Mouse (Mus musculus): ENCODE measurements around the gene Mcur1.

The Mcur1 gene

DNA sequence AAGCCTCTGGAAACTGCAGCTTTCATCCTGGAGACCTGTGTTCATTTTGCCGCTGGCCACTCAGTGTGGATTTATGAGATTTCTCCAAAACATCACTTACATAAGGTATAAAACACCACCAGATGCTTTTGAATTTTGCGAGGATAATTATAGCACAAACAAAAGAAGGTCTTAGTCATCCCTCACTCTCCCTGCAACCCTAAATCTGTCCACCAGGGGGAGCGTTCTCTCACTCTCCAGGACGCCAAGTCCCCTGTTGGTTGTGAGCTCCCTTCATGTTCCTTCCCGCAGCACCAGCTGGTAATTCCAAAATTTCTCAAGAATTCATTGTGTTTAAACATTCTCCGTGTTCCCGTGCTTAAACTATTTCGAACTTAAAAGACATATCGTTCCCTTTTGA lies 5.4 kb upstream of the Mcur1 start:
- peak; percentile 63 for DNase-seq (ENCODE audit: low read depth, low spot score)

DNA sequence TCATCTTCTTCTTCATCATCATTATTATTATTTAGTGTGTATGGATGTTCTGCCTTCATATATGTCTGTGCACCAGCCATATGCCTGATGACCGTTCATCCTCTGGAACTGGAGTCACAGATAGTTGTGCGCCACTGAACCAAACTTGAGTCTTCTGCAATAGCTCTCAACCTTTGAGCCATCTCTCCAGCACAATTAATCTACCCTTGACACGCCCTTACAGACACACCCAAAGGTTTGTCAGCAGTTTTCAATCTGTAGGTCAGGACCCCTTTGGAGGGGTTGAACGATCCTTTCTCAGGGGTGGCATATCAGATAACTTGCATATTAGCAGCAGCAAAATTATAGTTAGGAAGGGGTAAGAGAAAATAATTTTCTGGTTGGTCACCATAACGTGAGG lies 4.7 kb upstream of the Mcur1 start:
- no peak for DNase-seq (ENCODE audit: low read depth, low spot score)

DNA sequence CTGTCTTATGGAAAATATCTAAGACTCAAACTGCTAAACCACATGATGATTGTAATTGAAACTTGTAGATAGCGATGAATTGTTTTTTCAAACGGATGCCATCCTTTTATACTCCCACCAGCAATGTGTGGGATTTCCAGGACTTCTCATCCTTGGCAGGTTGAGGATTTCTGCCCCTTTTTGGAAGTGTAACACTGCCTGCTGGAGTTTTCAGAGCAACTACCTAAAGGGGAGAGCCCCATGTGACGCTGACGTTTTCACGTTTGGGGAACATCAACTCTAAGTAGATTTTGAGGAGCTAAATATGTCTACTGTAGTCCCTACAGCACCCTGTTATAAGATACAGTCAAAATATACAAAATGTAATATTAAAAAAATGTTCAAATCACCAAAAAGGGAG lies 2.7 kb upstream of the Mcur1 start:
- no peak for DNase-seq (ENCODE audit: low read depth, low spot score)

DNA sequence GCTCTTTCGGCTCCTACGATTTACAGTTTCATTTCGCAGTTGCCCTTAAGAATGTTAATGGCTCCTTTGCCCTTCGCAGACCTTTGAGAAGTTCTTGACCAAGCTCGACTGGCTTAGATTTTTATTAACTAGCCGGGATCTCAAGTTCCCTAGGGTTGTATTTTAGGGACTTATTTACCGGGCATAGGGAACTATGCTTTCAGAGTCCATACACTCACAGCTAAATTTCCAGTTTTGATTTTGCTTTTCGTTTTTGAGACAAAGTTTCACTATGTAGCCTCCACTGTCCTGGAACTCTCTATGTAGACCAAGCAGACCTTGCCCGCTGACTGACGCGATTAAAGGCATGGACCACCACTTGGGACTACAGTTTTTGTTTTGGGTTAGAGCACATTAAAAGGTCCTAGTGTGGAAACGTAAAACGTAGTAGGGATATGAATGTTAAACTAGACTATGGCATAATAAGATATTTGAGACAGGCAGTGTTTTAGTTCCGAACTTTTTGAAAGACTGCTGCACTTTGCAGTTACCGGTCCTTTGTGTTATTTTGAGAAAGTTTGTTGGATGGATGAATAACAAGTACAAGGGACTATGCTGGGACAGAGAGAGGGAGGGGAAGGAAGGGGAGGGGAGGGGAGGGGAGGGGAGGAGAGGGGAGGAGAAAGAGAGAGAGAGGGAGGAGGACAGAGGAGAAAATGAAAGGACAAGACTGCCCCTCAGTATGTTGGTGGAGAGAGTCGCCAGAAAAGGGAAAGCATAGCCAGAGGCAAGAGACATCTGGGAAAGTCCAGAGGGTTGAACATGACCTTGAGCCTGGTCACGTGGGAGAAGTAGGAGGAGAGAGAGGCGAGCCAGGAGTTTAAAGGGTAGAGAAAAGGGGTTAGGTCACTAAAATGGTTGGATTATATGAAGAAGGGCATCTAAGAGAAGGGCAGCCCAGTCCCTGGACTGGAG lies 744 bp upstream of the Mcur1 start:
- peak; percentile 72 for DNase-seq (ENCODE audit: low read depth, low spot score)

DNA sequence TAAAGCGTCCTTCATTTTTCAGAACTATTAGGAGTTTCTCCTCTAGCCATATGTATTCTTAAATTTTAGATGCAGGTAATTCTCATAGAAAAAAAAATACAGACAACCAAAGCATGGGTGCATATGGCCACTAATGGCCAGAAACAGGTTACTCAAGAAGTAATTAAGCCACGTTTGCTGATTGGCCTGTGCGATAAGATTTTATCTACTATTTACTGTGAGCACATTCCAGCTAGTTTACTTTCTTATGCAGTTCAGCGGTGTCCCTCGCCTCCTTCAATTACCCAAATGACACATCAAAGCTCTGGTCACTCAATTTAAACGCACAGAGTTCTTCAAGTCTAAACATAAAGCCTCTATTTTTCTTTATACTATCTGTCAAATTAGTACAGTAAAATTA lies 1.0 kb downstream of the Mcur1 start:
- DNase-seq (ENCODE audit: low read depth, low spot score) = no peak

DNA sequence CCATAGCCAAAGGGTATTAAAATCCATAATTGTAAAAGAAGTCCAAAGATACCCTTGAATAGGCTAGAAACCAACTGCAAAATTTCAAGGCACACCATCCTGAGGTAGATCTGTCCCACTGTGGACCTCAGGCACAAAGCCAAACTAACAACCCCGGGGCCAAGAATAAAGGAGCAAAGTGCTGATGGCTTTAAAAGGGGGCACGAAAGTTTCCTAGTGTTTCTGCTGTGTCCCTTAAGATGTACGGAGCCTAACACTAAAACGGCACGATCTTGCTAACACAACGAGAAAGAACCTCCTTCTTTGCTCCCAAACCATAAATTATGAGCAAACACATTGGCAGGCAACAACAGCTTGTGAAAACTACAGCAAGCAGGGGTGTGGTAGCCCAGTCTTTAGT lies 1.6 kb downstream of the Mcur1 start:
- no peak for DNase-seq (ENCODE audit: low read depth, low spot score)

DNA sequence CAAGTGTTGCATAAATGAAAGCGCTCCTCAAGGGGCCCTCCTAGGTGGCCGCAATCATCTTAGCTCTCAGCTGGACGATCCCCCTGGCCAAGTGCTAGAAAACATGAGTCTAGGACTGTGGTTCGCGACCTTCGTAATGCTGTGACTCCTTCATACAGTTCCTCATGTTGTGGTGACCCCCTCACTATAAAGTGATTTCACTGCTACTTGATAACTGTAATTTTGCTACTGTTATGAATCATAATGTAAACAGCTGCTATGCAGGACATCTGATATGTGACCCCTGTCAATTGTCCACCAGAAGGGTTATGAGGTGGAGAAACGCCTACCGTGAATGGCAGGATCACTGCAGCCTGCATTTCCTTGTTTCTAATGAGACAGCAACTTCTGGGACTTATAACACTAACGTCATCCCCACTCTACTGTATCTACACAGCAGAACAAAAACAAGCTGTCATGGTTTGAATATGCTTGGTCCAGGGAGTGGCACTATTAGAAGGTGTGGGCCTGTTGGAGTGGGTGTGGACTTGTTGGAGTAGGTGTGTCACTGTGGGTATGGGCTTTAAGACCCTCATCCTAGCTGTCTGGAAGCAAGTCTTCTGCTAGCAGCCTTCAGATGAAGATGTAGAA lies 3.0 kb downstream of the Mcur1 start:
- DNase-seq (ENCODE audit: low read depth, low spot score) = no peak

DNA sequence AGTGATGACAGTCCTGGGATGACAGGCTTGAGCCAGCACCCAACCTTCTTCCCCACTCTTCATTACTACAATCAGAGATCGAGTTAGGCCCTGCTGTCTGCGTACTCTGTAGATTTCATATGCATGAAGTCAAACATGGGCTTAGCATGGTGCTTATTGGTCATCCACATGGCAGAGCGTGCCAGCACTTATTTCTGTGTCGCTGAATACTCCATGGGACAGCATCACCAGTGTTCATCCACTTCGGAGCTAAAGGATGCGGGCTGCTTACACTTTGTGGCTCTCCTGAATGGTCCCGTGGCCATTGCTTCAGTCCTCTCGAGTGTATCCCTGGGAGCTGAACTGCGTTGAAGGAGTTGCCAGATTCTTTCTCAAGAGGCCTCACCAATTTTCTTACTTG lies 4.7 kb downstream of the Mcur1 start:
- DNase-seq (ENCODE audit: low read depth, low spot score) = no peak

DNA sequence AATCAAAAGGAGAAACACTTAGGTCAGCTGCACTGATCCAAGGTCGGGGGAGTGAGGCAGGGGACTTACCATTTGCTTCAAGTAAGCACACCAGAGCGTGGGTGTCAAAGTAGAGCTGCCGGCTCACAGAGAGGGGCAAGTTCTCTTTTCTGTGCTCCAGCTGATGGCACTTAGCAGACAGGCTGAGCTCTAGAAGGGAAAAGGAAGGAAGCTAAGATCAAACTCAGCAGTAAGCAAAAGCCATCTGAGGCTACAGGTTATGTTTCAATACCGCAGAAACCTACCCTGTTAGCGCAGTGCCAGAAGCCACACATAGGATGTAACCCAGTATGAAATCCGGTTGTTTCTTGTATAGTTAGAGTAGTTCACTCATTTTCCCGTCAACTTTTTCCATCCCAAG lies 5.2 kb downstream of the Mcur1 start:
- no peak for DNase-seq (ENCODE audit: low read depth, low spot score)

DNA sequence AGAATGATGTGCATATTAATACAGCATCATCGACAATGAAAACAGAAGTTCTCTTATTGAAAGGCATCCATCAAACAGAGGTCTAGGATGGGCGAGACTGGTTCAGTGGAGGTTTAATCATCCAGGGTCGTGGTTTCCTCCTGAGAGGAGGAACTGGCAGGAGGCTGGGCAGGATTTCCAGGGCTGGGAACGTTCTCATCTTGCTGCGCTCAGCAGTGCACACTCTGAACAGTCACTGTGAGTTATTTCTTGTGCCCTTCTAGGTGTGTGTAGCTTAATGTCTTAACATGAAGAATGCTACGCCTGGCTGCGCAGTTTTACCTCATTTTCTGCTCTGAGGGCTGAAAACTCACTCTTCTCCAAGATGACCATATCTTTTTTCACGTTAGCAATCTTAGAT lies 9.3 kb downstream of the Mcur1 start:
- no peak for DNase-seq (ENCODE audit: low read depth, low spot score)

DNA sequence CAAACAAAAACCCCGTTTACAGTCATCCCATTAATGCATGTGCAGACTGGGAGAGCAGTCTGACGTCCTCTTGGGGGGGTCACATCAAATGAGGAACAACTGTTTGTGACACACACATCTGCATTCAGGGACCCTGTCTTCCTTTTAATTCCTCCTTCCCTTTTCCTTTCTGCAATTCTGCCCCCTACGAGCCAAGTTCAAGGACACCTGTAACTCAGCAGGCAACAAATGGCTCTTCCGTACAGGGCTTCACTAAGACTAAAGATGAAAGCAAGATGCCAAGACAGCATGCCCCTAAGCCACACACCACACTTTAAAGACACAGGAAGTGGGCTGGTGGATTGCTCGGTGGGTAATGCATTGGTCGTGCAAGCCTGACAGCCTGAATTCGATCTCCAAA lies 10.1 kb downstream of the Mcur1 start:
- no peak for DNase-seq (ENCODE audit: low read depth, low spot score)

DNA sequence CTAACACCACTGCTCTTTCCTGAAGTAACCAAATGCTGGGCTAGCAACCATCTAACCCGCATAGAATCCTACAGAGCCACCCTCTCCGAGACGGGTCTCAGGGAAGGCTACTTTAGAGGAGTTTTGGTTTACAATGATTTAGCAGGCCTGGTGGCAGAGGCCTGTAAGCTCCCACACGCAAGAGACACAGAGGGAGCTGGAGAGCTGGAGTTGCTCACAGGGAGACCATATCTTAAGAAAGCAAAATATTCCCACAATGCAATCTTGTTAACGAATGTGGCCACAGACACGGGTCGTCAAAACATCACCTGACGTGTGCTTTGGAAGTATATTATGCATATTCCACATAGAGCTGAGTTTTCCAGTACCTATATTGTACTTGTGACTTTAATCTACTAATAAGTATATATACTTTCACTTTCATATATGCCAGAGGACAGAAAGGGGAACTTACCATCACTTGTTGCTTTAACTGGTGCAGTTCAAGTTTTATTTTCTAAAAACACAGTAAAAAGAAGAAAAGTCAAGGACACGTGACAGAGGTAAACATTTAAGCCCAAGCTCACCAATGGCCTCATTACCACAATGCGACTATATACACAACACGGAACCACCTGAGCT lies 10.8 kb downstream of the Mcur1 start:
- DNase-seq (ENCODE audit: low read depth, low spot score) = no peak

DNA sequence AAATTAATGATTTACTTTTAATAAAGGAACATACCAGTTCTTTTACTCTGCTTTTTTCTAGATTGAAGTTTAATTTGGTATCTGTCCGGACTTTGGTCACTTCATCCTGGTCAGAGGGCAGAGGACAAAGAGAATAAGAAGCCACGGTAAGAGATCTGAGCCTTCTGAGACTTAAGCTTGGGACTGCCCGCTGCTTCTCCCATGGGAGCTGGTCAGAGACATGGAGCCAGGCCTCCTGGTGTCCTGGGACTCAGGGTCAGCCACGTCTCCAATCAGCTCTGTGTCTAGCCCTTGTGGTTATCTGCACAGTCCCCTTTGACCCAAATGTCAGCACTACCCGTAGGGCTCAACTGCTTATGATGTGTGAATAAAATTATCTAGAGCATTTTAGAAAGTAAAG lies 11.4 kb downstream of the Mcur1 start:
- DNase-seq (ENCODE audit: low read depth, low spot score) = no peak

DNA sequence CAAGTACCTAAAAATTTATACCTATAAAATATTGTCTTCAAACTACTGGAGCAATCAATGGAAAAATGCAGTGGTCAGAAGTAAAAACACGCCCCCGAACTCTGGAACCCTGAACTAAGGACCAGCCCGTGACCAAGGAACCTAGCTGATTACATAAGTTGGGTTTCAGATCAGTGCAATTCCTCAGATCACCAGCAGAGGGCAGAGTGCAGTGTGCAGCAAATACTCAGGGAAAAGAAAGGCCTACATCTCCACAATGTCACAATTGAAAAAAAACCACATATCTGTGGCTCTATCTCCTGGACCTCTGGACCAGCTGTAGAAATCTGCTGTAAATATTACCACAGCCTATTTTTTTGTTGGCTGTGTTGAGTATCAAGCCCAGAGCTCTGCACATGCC lies 13.1 kb downstream of the Mcur1 start:
- peak; percentile 83 for DNase-seq (ENCODE audit: low read depth, low spot score)

DNA sequence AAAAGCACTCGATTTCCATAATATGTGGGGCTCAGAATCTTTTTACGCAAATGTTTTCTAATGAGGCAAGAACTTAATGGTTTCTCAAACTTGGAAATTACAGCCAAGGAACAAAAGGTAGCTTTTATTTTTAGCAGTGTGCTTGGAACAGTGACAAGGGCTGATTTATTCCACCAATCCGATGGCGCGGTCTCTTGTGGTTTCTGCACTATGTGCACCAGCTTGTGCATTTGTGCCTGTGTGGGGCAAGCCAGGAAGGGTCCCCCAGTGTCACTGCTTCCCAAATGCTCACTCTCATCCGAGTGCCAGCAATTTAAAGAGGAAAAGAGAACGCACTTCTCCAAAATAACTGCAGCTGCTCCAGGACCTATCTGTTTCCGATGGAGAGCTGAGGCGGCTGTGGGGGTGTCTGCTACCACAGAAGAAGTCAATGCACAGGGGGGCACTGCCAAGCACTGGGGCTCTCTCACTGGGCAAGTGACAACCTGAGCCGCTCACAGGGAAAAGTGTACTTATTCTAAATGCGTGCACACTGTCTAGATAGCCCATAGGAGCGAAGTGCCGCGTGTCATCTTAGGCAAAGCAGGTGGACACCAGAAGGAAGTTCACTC lies 19.7 kb downstream of the Mcur1 start:
- DNase-seq (ENCODE audit: low read depth, low spot score) = no peak

DNA sequence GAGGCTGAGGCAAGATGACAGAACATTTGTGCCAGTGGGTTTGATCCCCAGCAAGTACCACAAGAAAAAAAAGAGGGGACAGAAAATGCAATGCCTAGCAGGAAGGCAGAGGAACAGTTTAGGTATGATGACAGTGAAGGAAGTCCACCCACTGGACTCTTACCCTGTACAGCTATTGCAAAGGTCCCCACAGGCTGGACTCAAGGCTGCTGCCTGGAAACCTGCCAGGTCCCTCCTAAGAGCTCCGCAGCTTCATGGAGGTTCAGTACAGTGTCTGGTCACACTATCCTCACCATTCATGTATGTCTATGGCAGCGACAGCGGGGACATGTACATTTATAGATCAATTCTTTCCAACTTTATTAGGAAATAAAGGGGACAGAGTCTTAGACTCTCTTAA lies 20.6 kb downstream of the Mcur1 start:
- DNase-seq (ENCODE audit: low read depth, low spot score) = no peak

DNA sequence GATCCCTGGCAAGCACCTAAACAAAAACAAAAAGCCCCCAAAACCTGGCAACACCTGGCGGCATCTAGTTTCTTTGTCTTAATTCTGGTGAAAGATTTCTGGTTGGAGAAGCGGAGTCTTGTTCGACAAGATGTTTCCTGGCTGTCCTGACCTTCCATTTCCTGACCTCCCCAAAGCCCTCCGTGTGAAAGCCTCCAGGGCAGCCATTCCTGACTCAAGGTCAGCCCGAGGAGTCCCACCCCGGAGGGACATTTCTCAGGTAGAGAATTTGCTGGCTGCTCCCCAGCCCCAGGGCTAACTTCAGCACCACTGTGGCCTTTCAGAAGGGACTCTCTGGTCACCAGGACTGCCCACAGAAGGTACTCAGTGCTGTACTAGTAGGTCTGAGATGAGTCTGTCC lies 22.1 kb downstream of the Mcur1 start:
- no peak for DNase-seq (ENCODE audit: low read depth, low spot score)

DNA sequence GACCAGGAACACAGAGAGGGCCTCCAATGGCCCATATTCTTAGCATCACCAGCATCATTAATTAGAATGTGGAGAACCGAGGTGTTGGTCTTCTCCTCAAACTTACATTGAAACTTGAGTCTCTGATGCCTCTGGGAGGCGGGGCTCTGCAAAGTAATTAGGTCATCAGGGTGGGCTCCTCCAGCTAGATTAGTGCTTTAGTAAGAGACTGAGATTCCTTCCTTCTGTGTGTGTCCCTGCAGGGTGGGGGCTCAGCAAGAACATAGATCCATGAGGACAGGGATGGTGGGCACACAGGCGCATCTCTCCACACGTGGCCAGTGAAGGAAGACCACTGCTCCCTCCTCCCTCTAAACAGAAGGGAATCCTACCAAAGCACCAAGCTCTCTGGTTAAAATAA lies 26.0 kb downstream of the Mcur1 start:
- no peak for DNase-seq (ENCODE audit: low read depth, low spot score)

DNA sequence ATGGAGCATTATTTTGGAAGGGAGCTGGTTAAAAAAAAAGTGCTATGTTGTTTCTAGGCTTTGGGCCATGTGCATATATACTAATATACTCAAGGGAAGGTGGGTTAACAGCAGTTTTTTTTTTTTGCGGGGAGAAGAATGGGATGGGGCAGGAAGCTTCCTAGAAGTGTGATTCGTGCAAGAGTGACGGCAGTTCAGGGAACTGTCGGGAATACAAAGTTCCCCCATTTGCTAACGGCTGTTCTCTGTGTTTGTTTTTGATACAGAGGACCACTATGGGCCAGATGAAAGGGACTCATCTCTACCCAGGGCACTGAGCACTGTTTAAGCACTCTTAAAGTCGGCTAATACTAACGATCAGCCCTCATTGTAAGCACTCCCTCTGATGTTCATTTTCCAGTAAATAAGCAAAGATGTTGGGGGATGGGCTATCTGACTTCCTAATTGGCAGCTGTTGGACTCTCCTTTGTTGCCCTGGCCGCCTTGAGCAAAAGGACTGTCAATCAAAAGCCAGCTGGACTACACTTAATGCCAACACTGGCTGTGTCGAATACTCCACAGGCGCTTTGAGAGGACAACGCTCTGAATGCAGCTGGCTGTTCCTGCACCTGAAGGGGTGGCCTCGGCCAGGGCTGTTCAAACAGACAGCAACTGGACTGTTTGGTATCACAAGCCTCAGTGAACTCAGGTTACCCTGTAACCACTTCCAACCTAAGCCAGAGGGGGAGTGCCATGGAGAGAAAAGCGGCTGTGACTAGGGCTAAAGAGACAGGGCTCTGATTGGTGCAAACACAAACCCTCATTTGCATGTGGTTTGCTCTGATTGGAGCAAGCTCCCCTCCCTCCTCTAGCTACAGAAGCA lies 28.9 kb downstream of the Mcur1 start:
- peak; percentile 83 for DNase-seq (ENCODE audit: low read depth, low spot score)

DNA sequence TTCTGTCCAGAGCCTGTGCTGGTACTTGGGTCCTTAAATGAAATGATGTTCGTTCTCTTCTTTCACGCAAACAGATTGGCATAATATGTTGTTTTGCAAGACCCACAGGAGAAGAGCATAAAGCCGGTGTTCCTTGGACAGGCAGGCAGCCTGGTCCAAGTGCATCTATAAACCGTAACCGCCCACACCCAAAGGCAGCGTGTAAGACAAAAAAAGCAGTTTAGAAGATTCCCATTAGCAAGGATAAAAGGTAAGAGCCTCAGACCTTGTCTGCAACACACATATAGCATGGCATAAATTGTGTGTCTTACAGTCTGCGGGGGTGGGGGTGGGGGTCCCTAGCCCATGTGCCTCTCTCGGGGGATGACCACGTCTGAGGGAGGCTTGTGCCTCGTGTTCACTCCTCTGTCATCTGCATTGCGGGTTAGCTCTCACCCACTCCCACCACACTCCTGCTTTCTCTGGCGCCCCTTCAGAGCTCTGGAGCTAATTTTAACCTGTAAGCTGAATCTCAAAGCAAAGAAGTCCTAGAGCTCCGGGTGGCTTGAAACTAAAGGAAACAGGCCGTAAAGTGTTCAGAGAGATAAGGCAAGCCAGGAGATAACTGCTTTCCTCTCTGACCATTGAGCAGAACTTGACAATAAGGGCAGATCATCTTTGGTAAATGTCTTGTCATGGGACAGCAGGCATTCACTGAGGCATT lies 29.7 kb downstream of the Mcur1 start:
- DNase-seq (ENCODE audit: low read depth, low spot score) = no peak

DNA sequence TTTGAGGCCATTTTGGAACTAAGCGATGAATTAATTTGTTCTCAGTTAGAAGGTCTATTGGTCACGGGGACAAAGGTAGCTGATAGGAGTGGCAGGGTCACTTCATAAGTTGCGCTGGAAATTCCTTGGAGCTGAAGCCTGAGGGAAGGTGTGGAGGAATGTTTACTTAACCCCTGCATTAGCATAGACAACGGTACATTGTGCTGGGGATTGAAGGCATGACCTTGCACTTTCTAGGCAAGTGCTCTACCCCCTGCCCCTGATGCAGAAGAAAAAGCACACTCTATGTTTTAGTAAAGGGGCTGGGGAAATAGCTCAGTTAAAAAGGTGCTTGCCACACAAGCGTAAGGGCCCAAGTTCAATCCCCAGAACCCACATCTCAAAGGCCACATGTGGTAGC lies 33.7 kb downstream of the Mcur1 start:
- DNase-seq (ENCODE audit: low read depth, low spot score) = peak; percentile 59
